Mouse (Mus musculus): ENCODE results near the gene 1700061G19Rik. TPM values are rescaled to one million over a fixed set of nuclear protein-coding genes. Genes with fewer than 3 reads are reported as not detected.

1700061G19Rik gene
- not detected for total RNA-seq (2021)

- intact Hi-C loops (cut with DNase I), result no loop called here
- no peak for DNase-seq (ENCODE audit: low spot score in 2 of 2)
These were observed at the start of gene 1700061G19Rik for GRCm38 (mm10) chr17:56874936-56875651. 1700061G19Rik (plus strand) TSS chr17:56875477.

GRCm38 (mm10) chr17:56826718-56827117, 48.6 kb upstream of the 1700061G19Rik start:
- intact Hi-C loops (cut with DNase I), result no loop called here
- DNase-seq (ENCODE audit: low spot score in 2 of 2), result peak in 1 of 2 experiments; percentile 62

- no peak for DNase-seq (ENCODE audit: low spot score in 2 of 2)
- intact Hi-C loops (cut with DNase I), result no loop called here
These were observed 46.1 kb upstream of the 1700061G19Rik start for GRCm38 (mm10) chr17:56829171-56829570.

GRCm38 (mm10) chr17:56829795-56830194, 45.5 kb upstream of the 1700061G19Rik start:
- DNase-seq (ENCODE audit: low spot score in 2 of 2), result no peak
- intact Hi-C loops (cut with DNase I), result loop anchor here (2.0 kb wide), 1 partner anchor 65 kb away; the partner anchor contains the start of gene Dus3l

- intact Hi-C loops (cut with DNase I), result loop anchor here (2.0 kb wide), 1 partner anchor 66 kb away; the partner anchor contains the start of gene Dus3l
- DNase-seq (ENCODE audit: low spot score in 2 of 2), result no peak
These were observed 44.7 kb upstream of the 1700061G19Rik start, which contains the start of gene Rfx2 for GRCm38 (mm10) chr17:56830411-56831110. Rfx2 (minus strand) TSS chr17:56831013.

- DNase-seq (ENCODE audit: low spot score in 2 of 2), result peak; percentile 98 to 99
- intact Hi-C loops (cut with DNase I), result loop anchor here (2.0 kb wide), 1 partner anchor 66 kb away; the partner anchor contains the start of gene Dus3l
These were observed 44.0 kb upstream of the 1700061G19Rik start for GRCm38 (mm10) chr17:56831111-56831816.

GRCm38 (mm10) chr17:56832918-56833317, 42.4 kb upstream of the 1700061G19Rik start:
- no peak for DNase-seq (ENCODE audit: low spot score in 2 of 2)
- intact Hi-C loops (cut with DNase I), result no loop called here

- intact Hi-C loops (cut with DNase I), result no loop called here
- no peak for DNase-seq (ENCODE audit: low spot score in 2 of 2)
These were observed 41.9 kb upstream of the 1700061G19Rik start for GRCm38 (mm10) chr17:56833381-56833780.

GRCm38 (mm10) chr17:56836336-56836735, 38.9 kb upstream of the 1700061G19Rik start:
- DNase-seq (ENCODE audit: low spot score in 2 of 2), result no peak
- intact Hi-C loops (cut with DNase I), result no loop called here

GRCm38 (mm10) chr17:56840524-56840923, 34.8 kb upstream of the 1700061G19Rik start:
- intact Hi-C loops (cut with DNase I), result no loop called here
- DNase-seq (ENCODE audit: low spot score in 2 of 2), result no peak

GRCm38 (mm10) chr17:56842173-56842572, 33.1 kb upstream of the 1700061G19Rik start:
- intact Hi-C loops (cut with DNase I), result no loop called here
- DNase-seq (ENCODE audit: low spot score in 2 of 2), result no peak

- intact Hi-C loops (cut with DNase I), result no loop called here
- DNase-seq (ENCODE audit: low spot score in 2 of 2), result no peak
These were observed 31.6 kb upstream of the 1700061G19Rik start for GRCm38 (mm10) chr17:56843678-56844077.

GRCm38 (mm10) chr17:56848785-56849184, 26.5 kb upstream of the 1700061G19Rik start:
- intact Hi-C loops (cut with DNase I), result no loop called here
- no peak for DNase-seq (ENCODE audit: low spot score in 2 of 2)

- no peak for DNase-seq (ENCODE audit: low spot score in 2 of 2)
- intact Hi-C loops (cut with DNase I), result no loop called here
These were observed 25.6 kb upstream of the 1700061G19Rik start for GRCm38 (mm10) chr17:56849710-56850109.

- DNase-seq (ENCODE audit: low spot score in 2 of 2), result no peak
- intact Hi-C loops (cut with DNase I), result no loop called here
These were observed 24.1 kb upstream of the 1700061G19Rik start for GRCm38 (mm10) chr17:56851167-56851566.

- DNase-seq (ENCODE audit: low spot score in 2 of 2), result no peak
- intact Hi-C loops (cut with DNase I), result no loop called here
These were observed 19.9 kb upstream of the 1700061G19Rik start for GRCm38 (mm10) chr17:56855421-56855820.

- intact Hi-C loops (cut with DNase I), result loop anchor here (1.0 kb wide), 1 partner anchor 50 kb away; no protein-coding TSS in a partner anchor
- DNase-seq (ENCODE audit: low spot score in 2 of 2), result peak; percentile 14 to 18
These were observed 17.1 kb upstream of the 1700061G19Rik start for GRCm38 (mm10) chr17:56858216-56858615.

- DNase-seq (ENCODE audit: low spot score in 2 of 2), result no peak
- intact Hi-C loops (cut with DNase I), result loop anchor here (1.0 kb wide), 1 partner anchor 51 kb away; no protein-coding TSS in a partner anchor
These were observed 16.4 kb upstream of the 1700061G19Rik start for GRCm38 (mm10) chr17:56858922-56859321.

- DNase-seq (ENCODE audit: low spot score in 2 of 2), result no peak
These were observed 14.1 kb upstream of the 1700061G19Rik start for GRCm38 (mm10) chr17:56861197-56861596.

GRCm38 (mm10) chr17:56866071-56866470, 9.2 kb upstream of the 1700061G19Rik start:
- intact Hi-C loops (cut with DNase I), result no loop called here
- DNase-seq (ENCODE audit: low spot score in 2 of 2), result no peak

More at GRCm38 (mm10) chr17:56861197-56861596, 14.1 kb upstream of the 1700061G19Rik start:
- intact Hi-C loops (cut with DNase I), result no loop called here
